Mouse (Mus musculus) liver, postnatal 0 days (tissue): ENCODE data around the gene 5430427O19Rik.

Experiments used
- CTCF ChIP-seq: sonication (generic); IDR thresholded peaks from 2 replicates; pipeline ENCODE4 v1.5.1; 2016; ENCODE audit warnings: antibody characterized with exemption, low read depth
- EP300 ChIP-seq: IDR thresholded peaks from 2 replicates; pipeline ENCODE4 v1.6.1; 2016; ENCODE audit warnings: antibody characterized with exemption, low read depth, mild to moderate bottlenecking

DNA sequence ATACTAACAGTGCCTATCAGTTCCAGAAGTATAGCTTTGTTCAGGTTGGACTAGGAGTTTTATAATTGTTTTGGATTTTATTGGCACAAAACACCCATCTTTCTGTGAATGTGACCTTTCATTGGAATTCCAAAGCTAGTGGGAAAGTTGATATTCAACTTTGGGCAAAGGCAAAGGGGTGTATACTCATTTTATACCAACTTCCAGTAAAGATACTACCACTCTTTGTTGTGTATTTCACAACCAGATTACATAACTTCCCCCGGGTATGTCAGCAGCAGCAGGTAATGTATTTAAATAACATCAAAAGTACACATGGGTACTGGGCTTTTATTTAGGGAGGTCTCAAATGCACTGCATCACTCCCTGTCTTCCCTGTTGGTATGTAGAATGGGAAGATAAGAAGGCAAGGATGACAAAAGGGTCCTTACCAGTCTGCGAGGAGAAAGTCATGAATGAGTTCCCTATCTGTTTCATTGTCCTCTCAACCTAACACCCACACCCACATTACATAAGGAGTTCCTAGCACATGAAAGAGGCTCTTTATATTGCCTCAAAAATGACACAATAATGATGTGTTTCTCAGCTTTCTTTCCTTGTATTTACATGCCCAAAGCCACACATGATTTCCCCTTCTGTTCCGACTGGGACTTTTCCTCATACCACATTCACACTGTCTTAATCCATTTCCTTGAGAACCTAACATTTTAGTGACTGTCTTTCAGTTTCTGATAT is 42.3 kb upstream of the 5430427O19Rik start:
- TF ChIP-seq CTCF (no peak), EP300 (no peak)
